7 mouse cellular contexts compared by ENCODE assay signal in the genomic region with DNA sequence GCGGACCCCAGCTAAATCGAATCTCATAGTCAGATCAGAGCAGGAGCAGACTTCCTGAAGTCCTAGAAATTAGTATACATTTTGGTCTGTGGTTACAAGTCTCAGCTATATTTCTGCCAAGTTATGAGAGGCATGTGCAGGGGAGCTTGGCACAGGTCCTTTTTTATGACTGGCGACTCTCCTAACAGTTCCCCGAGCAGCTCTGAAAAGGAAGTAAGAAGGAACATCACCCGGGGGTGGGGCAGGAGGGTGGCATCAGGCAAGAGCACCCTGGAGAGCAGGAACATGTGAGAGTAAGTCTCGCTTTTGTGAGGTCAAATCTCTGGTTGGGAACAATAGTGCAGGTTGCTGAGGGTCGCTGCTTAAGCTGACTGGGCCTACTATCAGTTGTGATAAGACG. TPM values are rescaled to one million over a fixed set of nuclear protein-coding genes. Genes with fewer than 3 reads are reported as not detected.
DNase-seq lines count a peak whose midpoint lies in the region; ATAC-seq and TF ChIP-seq lines count a peak whose summit lies in the region.

No protein-coding gene starts in this region.

- intact Hi-C loops in left cerebral cortex, postnatal 14 days (cut with DNase I) = loop anchor here (5.0 kb wide), 1 partner anchor 302 kb away; no protein-coding TSS in a partner anchor

- TF ChIP-seq CTCF in heart, postnatal 0 days (IDR thresholded peaks at IDR 0.05; ENCODE audit: low read depth) = no peak

- H3K36me3 ChIP-seq in heart, postnatal 0 days (replicated peaks; ENCODE audit: control insufficient read depth, insufficient read depth, low read length) = no peaks in the 10 kb centered on the region
- peaks cover under 1% of the 10 kb centered on the region for H3K36me3 ChIP-seq in megakaryocyte, embryonic 14.5 days (replicated peaks; ENCODE audit: low read length)

- ATAC-seq in heart, postnatal 0 days (ENCODE audit: insufficient read depth, low read depth) = no peak

- peak overlapping the region; percentile 45 for H3K4me2 ChIP-seq in heart, postnatal 0 days (ENCODE audit: low read depth, low read length)

- no peak overlapping the region for H3K27ac ChIP-seq in heart, postnatal 0 days (ENCODE audit: low read depth)

- 24% methylated on average over 8 of the region's 8 CpGs for WGBS in heart, postnatal 0 days

- H3K9ac ChIP-seq in heart, postnatal 0 days (replicated peaks; ENCODE audit: low read depth, low read length) = no peak overlapping the region

- H3K27me3 ChIP-seq in heart, postnatal 0 days (ENCODE audit: control insufficient read depth, insufficient read depth, low read length) = no peaks in the 10 kb centered on the region
- no peaks in the 10 kb centered on the region for H3K27me3 ChIP-seq in megakaryocyte, embryonic 14.5 days (replicated peaks)

- no peak for TF ChIP-seq EP300 in heart, postnatal 0 days (IDR thresholded peaks at IDR 0.05; ENCODE audit: low read depth)

- 0 out of 2 replicates have a peak overlapping the region, but pooled peaks have one; percentile 3 for H3K4me3 ChIP-seq in heart, postnatal 0 days (ENCODE audit: low read depth, low read length)
- peak overlapping the region; percentile 64 for H3K4me3 ChIP-seq in megakaryocyte, embryonic 14.5 days (replicated peaks)

- H3K9me3 ChIP-seq in heart, postnatal 0 days (replicated peaks; ENCODE audit: control insufficient read depth, low read length) = no peaks in the 10 kb centered on the region
- no peaks in the 10 kb centered on the region for H3K9me3 ChIP-seq in megakaryocyte, embryonic 14.5 days

- H3K4me1 ChIP-seq in heart, postnatal 0 days (ENCODE audit: control insufficient read depth, insufficient read depth) = peaks cover 11% of the 10 kb centered on the region
- peaks cover 69% of the 10 kb centered on the region for H3K4me1 ChIP-seq in megakaryocyte, embryonic 14.5 days

- peak; percentile 48 to 64 for DNase-seq in left cerebral cortex, postnatal 14 days (ENCODE audit: low spot score in 2 of 2)
- DNase-seq in left cerebral cortex, adult 11 months (ENCODE audit: low spot score) = no peak
- DNase-seq in brain, adult 2 months (ENCODE audit: low read depth, low spot score) = peak; percentile 46
- DNase-seq in heart, postnatal 0 days (ENCODE audit: low spot score) = peak; percentile 36
- no peak for DNase-seq in embryo, embryonic 9.5 days (ENCODE audit: extremely low spot score)
- DNase-seq in kidney, postnatal 14 days = no peak

RNA-seq across cellular contexts. Expression of gene Ppp2r1b, which starts 5.6 kb away (rescaled TPM):
- total RNA-seq in left cerebral cortex, postnatal 14 days (2021) = 10 to 100 TPM; 19.7 to 21.6 TPM
- 7.5 and 15.3 TPM in 2 replicates for total RNA-seq in heart, postnatal 0 days (2014; rRNA removed; ENCODE audit: low replicate concordance)
- polyA plus RNA-seq in heart, postnatal 0 days (2015; fragmentation: Nextera tagmentation; extraction: Ambion mirVana) = 15.3 and 17.8 TPM in 2 replicates
- 1.4 and 1.9 TPM in 2 replicates for polyA plus RNA-seq in megakaryocyte, embryonic 14.5 days (2012; ENCODE audit: insufficient read depth, low replicate concordance)

Comparison
In these comparisons a context has a peak if more than half of its experiments do, and no peak if none do; other contexts are left out.
1. DNase-seq: peak in left cerebral cortex, postnatal 14 days (2 of 2), brain, adult 2 months (single experiment) and heart, postnatal 0 days (single experiment); none in left cerebral cortex, adult 11 months (single experiment), embryo, embryonic 9.5 days (single experiment) and kidney, postnatal 14 days (single experiment).